Mouse (Mus musculus) intestine, postnatal 0 days (tissue): ENCODE measurements at regions not wholly inside any gene's neighbourhood (a gene's known extent, or its start where the extent isn't known, plus 50 kb on each side); places are given as distances from the start of the nearest gene placed in this dataset.

Experiments used
- ATAC-seq: fragments of 200-750 bp; cut with Nextera tagmentation; 2 replicates; pipeline ENCODE4 v1.8.0; 2017; ENCODE audit warnings: mild to moderate bottlenecking, moderate TSS enrichment, moderate library complexity
- H3K27ac ChIP-seq: fragments of 300-500 bp; sonication (generic); 2 replicates; pipeline ENCODE4 v1.5.1; 2014; ENCODE audit warnings: mild to moderate bottlenecking, low read depth, low read length, moderate library complexity
- H3K27me3 ChIP-seq: fragments of 300-500 bp; sonication (generic); replicated peaks from 2 replicates; pipeline ENCODE4 v1.6.1; 2014; ENCODE audit warnings: low read length, mixed read lengths; ENCODE audit not compliant: control insufficient read depth, insufficient read depth
- H3K36me3 ChIP-seq: fragments of 300-500 bp; sonication (generic); 2 replicates; pipeline ENCODE4 v1.6.1; 2014; ENCODE audit warnings: mild to moderate bottlenecking, moderate library complexity; ENCODE audit not compliant: control insufficient read depth, insufficient read depth
- H3K4me1 ChIP-seq: fragments of 300-500 bp; sonication (generic); replicated peaks from 2 replicates; pipeline ENCODE4 v1.6.1; 2014; ENCODE audit warnings: antibody characterized with exemption, low read length, mixed read lengths; ENCODE audit not compliant: control insufficient read depth, insufficient read depth
- H3K4me2 ChIP-seq: fragments of 300-500 bp; sonication (generic); replicated peaks from 2 replicates; pipeline ENCODE4 v1.6.1; 2014; ENCODE audit warnings: low read depth, mild to moderate bottlenecking, moderate library complexity
- H3K4me3 ChIP-seq: fragments of 300-500 bp; sonication (generic); 2 replicates; pipeline ENCODE4 v1.5.1; 2014; ENCODE audit warnings: low read depth, low read length
- H3K9ac ChIP-seq: fragments of 300-500 bp; sonication (generic); 2 replicates; pipeline ENCODE4 v1.6.1; 2014; ENCODE audit warnings: mild to moderate bottlenecking, low read depth, low read length
- H3K9me3 ChIP-seq: fragments of 300-500 bp; sonication (generic); 2 replicates; pipeline ENCODE4 v1.6.1; 2016; ENCODE audit warnings: mixed run types; ENCODE audit not compliant: control insufficient read depth
- CTCF ChIP-seq: sonication (generic); IDR thresholded peaks from 2 replicates; pipeline ENCODE4 v1.5.1; 2016; ENCODE audit warnings: low read depth, mild to moderate bottlenecking, control low read depth, antibody characterized with exemption, moderate library complexity
- WGBS: fragments of 180-500 bp; shearing (Covaris S2); extraction: QIAGEN DNeasy Blood & Tissue Kit; methylation state at CpG from one replicate; pipeline ENCODE4 v1.1.7; 2014; 5-methylcytosine and 5-hydroxymethylcytosine counted together

DNA sequence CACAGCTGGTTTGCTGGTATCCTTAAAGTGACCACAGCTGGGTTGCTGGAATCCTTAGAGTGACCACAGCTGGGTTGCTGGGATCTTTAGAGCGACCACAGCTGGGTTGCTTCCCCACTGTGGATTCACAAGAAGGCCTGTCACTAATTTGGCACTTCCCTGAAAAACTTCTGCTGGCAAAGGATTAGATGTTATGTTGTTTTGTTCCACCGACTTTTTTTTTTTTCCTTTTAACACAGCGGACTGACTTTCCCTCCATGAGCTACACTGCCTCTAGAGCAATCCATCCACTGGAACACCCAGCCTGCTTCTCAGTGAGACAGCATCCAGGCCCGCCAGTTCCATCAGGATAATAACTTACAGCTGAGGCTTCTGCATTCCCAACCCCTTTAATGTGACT is 266.9 kb downstream of the Olfr1505 start:
- no peaks in the 10 kb centered on the region for H3K9me3 ChIP-seq
- no peak overlapping the region for H3K27ac ChIP-seq
- no peak overlapping the region for H3K4me2 ChIP-seq
- no peaks in the 10 kb centered on the region for H3K36me3 ChIP-seq
- H3K4me1 ChIP-seq: no peaks in the 10 kb centered on the region
- H3K4me3 ChIP-seq: no peak overlapping the region
- ATAC-seq: no peak
- H3K9ac ChIP-seq: no peak overlapping the region
- WGBS: 45% methylated on average over 4 of the region's 4 CpGs
- no peak for TF ChIP-seq CTCF
- H3K27me3 ChIP-seq: no peaks in the 10 kb centered on the region

DNA sequence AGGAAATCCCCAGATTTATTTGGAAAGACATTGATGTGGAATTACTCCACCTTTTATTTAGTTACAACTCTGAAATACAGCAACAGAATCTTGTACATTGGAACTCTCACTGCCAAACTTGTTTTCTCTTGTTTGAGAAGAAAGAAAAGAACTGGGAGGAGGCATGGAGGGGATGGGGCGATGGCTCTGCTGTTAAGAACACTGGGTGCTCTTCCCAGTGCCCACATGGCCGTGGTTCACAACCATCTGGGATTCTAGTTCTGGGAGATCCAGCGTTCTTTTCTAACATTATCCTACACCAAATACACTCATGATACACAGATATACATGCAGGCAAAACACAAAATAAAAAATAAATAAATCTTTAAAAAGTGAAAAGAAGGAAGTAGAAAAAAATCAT is 267.6 kb downstream of the Olfr1505 start:
- ATAC-seq: no peak
- WGBS: 68% methylated on average over 3 of the region's 3 CpGs

DNA sequence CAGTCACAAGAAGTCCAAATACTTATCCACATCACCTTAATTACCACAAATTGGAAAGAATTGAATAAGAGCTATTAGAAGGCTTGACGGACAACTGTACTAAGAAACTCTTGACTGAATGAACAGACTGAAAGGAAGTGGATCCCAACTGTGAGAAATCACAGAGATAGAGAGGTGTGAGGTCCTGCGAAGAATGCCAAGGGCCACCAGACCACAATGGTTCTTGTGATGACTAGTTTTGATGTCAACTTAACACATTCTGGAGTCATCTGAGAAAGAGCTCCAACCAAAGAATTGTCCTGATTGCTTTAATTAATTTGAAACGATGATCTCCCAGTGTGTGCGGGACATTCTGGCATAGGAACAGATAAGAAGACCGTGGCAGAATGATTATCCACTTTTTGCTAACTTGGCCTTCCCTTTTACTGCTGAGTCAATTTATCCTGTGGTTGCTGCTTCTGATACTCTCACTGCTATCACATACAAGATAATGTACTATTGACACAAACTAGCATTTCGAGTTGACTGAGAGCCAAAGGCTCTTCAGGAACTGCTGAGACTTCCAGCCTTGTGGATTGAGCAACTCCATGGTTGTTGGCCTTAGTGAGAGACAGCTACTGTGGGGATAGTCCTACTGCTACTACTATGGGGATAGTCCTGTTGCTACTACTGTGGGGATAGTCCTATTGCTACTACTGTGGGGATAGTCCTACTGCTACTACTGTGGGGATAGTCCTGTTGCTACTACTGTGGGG is 268.5 kb downstream of the Olfr1505 start:
- WGBS: 60% methylated on average over 6 of the region's 6 CpGs
- Histone ChIP-seq H3K9ac (no peak overlapping the region), H3K36me3 (no peaks in the 10 kb centered on the region), H3K9me3 (no peaks in the 10 kb centered on the region), H3K27me3 (no peaks in the 10 kb centered on the region), H3K4me1 (no peaks in the 10 kb centered on the region), H3K4me2 (no peak overlapping the region), H3K4me3 (no peak overlapping the region), H3K27ac (no peak overlapping the region)
- ATAC-seq: no peak
- no peak for TF ChIP-seq CTCF

More for the DNA sequence above, 267.6 kb downstream of the Olfr1505 start:
- Histone ChIP-seq H3K27me3 (no peaks in the 10 kb centered on the region), H3K4me2 (no peak overlapping the region), H3K27ac (no peak overlapping the region), H3K9me3 (no peaks in the 10 kb centered on the region), H3K36me3 (no peaks in the 10 kb centered on the region), H3K4me1 (no peaks in the 10 kb centered on the region), H3K9ac (no peak overlapping the region), H3K4me3 (no peak overlapping the region)
- no peak for TF ChIP-seq CTCF

DNA sequence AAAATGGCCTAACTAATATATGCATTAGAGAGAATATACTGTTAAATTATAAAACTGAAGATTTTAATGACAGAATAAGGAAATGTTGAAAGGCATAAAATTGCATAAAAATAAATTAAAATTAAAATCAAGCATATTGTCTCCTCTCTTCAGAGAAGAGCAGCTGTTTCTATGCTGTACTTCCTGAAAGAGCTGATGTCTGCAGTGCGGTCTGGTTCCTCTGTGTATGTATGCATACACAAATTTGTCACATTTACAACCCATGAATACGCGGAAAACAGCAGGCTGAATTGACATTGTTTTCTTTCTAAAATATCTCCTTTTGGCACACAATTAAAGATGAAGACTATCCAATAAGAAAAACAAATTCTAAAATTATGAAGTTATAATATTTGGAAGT is 278.5 kb downstream of the Olfr1505 start:
- H3K4me2 ChIP-seq: no peak overlapping the region
- H3K27me3 ChIP-seq: no peaks in the 10 kb centered on the region
- H3K4me3 ChIP-seq: no peak overlapping the region
- no peaks in the 10 kb centered on the region for H3K36me3 ChIP-seq
- TF ChIP-seq CTCF: no peak
- ATAC-seq: no peak
- 77% methylated on average over 3 of the region's 3 CpGs for WGBS
- H3K9me3 ChIP-seq: no peaks in the 10 kb centered on the region
- no peaks in the 10 kb centered on the region for H3K4me1 ChIP-seq
- H3K27ac ChIP-seq: no peak overlapping the region
- no peak overlapping the region for H3K9ac ChIP-seq

DNA sequence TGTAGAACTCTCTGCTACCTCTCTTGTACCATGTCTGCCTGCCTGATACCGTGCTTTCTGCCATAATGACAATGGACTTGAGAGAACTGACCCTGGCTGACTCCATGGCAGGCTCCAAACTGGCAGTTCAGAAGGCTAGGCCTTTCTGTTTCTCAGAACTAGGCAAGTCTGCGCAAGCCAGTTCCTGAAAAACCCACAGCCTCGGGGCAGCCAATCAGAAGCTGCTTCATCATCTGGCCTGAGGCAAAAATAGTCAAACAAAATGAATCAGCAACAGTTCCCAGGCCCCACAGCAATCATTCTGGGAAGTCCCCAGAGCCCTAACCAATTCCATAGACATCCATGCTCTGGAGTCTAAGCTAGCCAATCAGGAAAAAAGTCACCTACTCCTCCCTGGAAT is 284.5 kb downstream of the Olfr1505 start:
- TF ChIP-seq CTCF: no peak
- no peaks in the 10 kb centered on the region for H3K9me3 ChIP-seq
- no peaks in the 10 kb centered on the region for H3K4me1 ChIP-seq
- H3K9ac ChIP-seq: no peak overlapping the region
- H3K4me2 ChIP-seq: no peak overlapping the region
- H3K36me3 ChIP-seq: no peaks in the 10 kb centered on the region
- ATAC-seq: no peak
- no peak overlapping the region for H3K4me3 ChIP-seq
- 77% methylated on average over 3 of the region's 3 CpGs for WGBS
- H3K27ac ChIP-seq: no peak overlapping the region
- no peaks in the 10 kb centered on the region for H3K27me3 ChIP-seq

DNA sequence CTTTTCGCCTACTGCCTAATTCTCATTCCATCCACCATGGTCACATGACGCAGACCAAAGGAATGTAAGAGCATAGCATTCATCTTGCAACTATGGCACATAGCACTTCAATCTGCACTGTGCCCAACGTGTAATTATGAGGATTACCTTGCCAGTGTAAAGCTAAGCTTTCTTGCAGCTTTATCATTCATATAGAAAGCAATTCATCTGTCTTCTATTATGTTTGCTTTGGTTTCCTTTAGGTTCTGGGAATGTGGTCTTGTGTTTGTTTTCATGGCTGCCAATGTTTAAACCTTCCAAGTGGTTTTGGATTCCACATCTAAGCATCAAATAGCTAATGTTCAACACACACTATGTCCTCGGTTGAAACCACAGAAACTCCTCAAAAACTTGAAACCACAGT is 307.2 kb downstream of the Olfr1505 start:
- H3K9me3 ChIP-seq: no peaks in the 10 kb centered on the region
- H3K36me3 ChIP-seq: no peaks in the 10 kb centered on the region
- H3K4me1 ChIP-seq: no peaks in the 10 kb centered on the region
- H3K9ac ChIP-seq: no peak overlapping the region
- no peak overlapping the region for H3K4me2 ChIP-seq
- no peak overlapping the region for H3K27ac ChIP-seq
- ATAC-seq: no peak
- H3K4me3 ChIP-seq: no peak overlapping the region
- TF ChIP-seq CTCF: no peak
- 60% methylated on average over 4 of the region's 4 CpGs for WGBS
- H3K27me3 ChIP-seq: no peaks in the 10 kb centered on the region
